Comparison of ENCODE assay signal across 18 mouse cellular contexts in genomic region chr8:95663599-95663949, GRCm38 (mm10). TPM values are rescaled to one million over a fixed set of nuclear protein-coding genes. Genes with fewer than 3 reads are reported as not detected.
DNase-seq lines count a peak whose midpoint lies in the region; ATAC-seq and TF ChIP-seq lines count a peak whose summit lies in the region.
"Had no signal": no experiment of that assay in that cellular context is flagged by ENCODE, and none has a peak within 500 bp of the region (broad histone marks: within the 10 kb centered on the region; RNA-seq: fewer than 3 reads in every experiment).

No protein-coding gene starts in this region.

- H3K9me3 ChIP-seq in kidney, embryonic 14.5 days (ENCODE audit: control insufficient read depth, low read length): no peaks in the 10 kb centered on the region
- no peaks in the 10 kb centered on the region for H3K9me3 ChIP-seq in lung, postnatal 0 days (ENCODE audit: low read length)
- no peaks in the 10 kb centered on the region for H3K9me3 ChIP-seq in MEL (replicated peaks; ENCODE audit: insufficient read depth, low read length)

- DNase-seq in kidney, adult 2 months: no peak
- DNase-seq in lung, postnatal 0 days (ENCODE audit: low spot score): peak; percentile 52
- no peak for DNase-seq in lung, adult 18-20 months
- DNase-seq in MEL (ENCODE audit: low read depth, low spot score): peak; percentile 80
- DNase-seq in lung, postnatal 4 days: peak; percentile 7 to 48
- DNase-seq in layer of hippocampus, adult 11-12 months (ENCODE audit: low spot score): no peak
- DNase-seq: adrenal gland, adult 2 months; cerebellum, adult 8-10 months; gastrocnemius, postnatal 10 days; heart, adult 2 months; heart, postnatal 36 days; kidney, postnatal 25 days; left cerebral cortex, postnatal 4 days; liver; thymus, adult 18-20 months had no signal

- TF ChIP-seq POLR2A in kidney, adult 2 months (IDR thresholded peaks at IDR 0.05; ENCODE audit: low read depth, low read length): no peak
- TF ChIP-seq POLR2A in MEL (IDR thresholded peaks at IDR 0.05; ENCODE audit: control insufficient read depth in 1 of 2, insufficient read depth in 1 of 2, low read depth in 1 of 2, low read length in 2 of 2, poor library complexity in 1 of 2): no peak

- TF ChIP-seq EP300 in lung, postnatal 0 days (IDR thresholded peaks at IDR 0.05): no peak
- TF ChIP-seq EP300 in MEL (IDR thresholded peaks at IDR 0.05; ENCODE audit: low read depth in 1 of 2, low read length in 2 of 2): no peak

- H3K4me3 ChIP-seq in kidney, embryonic 14.5 days (ENCODE audit: low read length): no peak overlapping the region
- no peak overlapping the region for H3K4me3 ChIP-seq in kidney, adult 2 months (ENCODE audit: insufficient read depth, low read depth, low read length)
- H3K4me3 ChIP-seq in lung, postnatal 0 days (ENCODE audit: low read depth, low read length): no peak overlapping the region
- H3K4me3 ChIP-seq in MEL (ENCODE audit: control insufficient read depth in 1 of 2, insufficient read depth in 1 of 2, low read depth in 2 of 2, low read length in 2 of 2): peak overlapping the region; percentile 47 to 53
- H3K4me3 ChIP-seq: heart, adult 2 months had no signal

- H3K4me2 ChIP-seq in kidney, embryonic 14.5 days (replicated peaks; ENCODE audit: low read depth, low read length): no peak overlapping the region
- H3K4me2 ChIP-seq in lung, postnatal 0 days (replicated peaks; ENCODE audit: low read depth, low read length): no peak overlapping the region
- H3K4me2 ChIP-seq: hindbrain, embryonic 14.5 days had no signal

- no peak for TF ChIP-seq CTCF in kidney, adult 2 months (conservative IDR thresholded peaks at IDR 0.05; ENCODE audit: insufficient read depth, insufficient read length, low read depth, low read length)
- TF ChIP-seq CTCF in lung, postnatal 0 days (IDR thresholded peaks at IDR 0.05): no peak
- TF ChIP-seq CTCF in MEL (IDR thresholded peaks at IDR 0.05 in 2 of 3, conservative IDR thresholded peaks at IDR 0.05 in 1 of 3; ENCODE audit: control insufficient read depth in 1 of 3, insufficient read depth in 1 of 3, low read depth in 2 of 3, low read length in 3 of 3, poor library complexity in 1 of 3, severe bottlenecking in 1 of 3): no peak

- peak; percentile 47; the same call in 1 of the 2 replicates for ATAC-seq in kidney, embryonic 14.5 days (ENCODE audit: low FRiP score, low TSS enrichment)
- peak; percentile 80 for ATAC-seq in lung, postnatal 0 days
- ATAC-seq: forebrain, embryonic 14.5 days had no signal

- H3K27me3 ChIP-seq in kidney, embryonic 14.5 days (ENCODE audit: control insufficient read depth, insufficient read depth, low read length): no peaks in the 10 kb centered on the region
- no peaks in the 10 kb centered on the region for H3K27me3 ChIP-seq in kidney, adult 2 months (replicated peaks; ENCODE audit: control insufficient read depth, insufficient read depth, low read length)
- no peaks in the 10 kb centered on the region for H3K27me3 ChIP-seq in lung, postnatal 0 days (replicated peaks; ENCODE audit: insufficient read depth, low read length)
- no peaks in the 10 kb centered on the region for H3K27me3 ChIP-seq in MEL (ENCODE audit: control insufficient read depth in 1 of 2, insufficient read depth in 2 of 2, low read length in 2 of 2)

- H3K4me1 ChIP-seq in kidney, embryonic 14.5 days (ENCODE audit: control insufficient read depth, insufficient read depth, low read length): no peaks in the 10 kb centered on the region
- no peaks in the 10 kb centered on the region for H3K4me1 ChIP-seq in kidney, adult 2 months (ENCODE audit: control insufficient read depth, insufficient read depth, low read length)
- H3K4me1 ChIP-seq in lung, postnatal 0 days (ENCODE audit: insufficient read depth, low read depth, low read length): no peaks in the 10 kb centered on the region
- H3K4me1 ChIP-seq in MEL (ENCODE audit: control insufficient read depth in 1 of 2, insufficient read depth in 2 of 2, low read length in 2 of 2): peaks cover 11 to 46% of the 10 kb centered on the region in 2 experiments

- H3K27ac ChIP-seq in kidney, embryonic 14.5 days (ENCODE audit: low read depth, low read length): no peak overlapping the region
- H3K27ac ChIP-seq in kidney, adult 2 months (ENCODE audit: insufficient read depth, low read depth, low read length): no peak overlapping the region
- no peak overlapping the region for H3K27ac ChIP-seq in lung, postnatal 0 days (ENCODE audit: low read length)
- peak overlapping the region; percentile 89 for H3K27ac ChIP-seq in MEL (ENCODE audit: control insufficient read depth, low read depth, low read length)
- H3K27ac ChIP-seq: heart, adult 2 months; hindbrain, embryonic 14.5 days had no signal

- no peak overlapping the region for H3K9ac ChIP-seq in kidney, embryonic 14.5 days (ENCODE audit: low read depth, low read length)
- no peak overlapping the region for H3K9ac ChIP-seq in lung, postnatal 0 days (replicated peaks; ENCODE audit: low read depth)
- peak overlapping the region; percentile 59 for H3K9ac ChIP-seq in MEL (ENCODE audit: control insufficient read depth, low read depth, low read length, poor library complexity, severe bottlenecking)
- H3K9ac ChIP-seq: hindbrain, embryonic 14.5 days had no signal

- H3K36me3 ChIP-seq in kidney, embryonic 14.5 days (ENCODE audit: control insufficient read depth, insufficient read depth, low read length): no peaks in the 10 kb centered on the region
- H3K36me3 ChIP-seq in kidney, adult 2 months (ENCODE audit: control insufficient read depth, insufficient read depth, low read length): no peaks in the 10 kb centered on the region
- no peaks in the 10 kb centered on the region for H3K36me3 ChIP-seq in lung, postnatal 0 days (ENCODE audit: insufficient read depth, low read length)
- peaks cover 0 to 30% of the 10 kb centered on the region in 2 experiments; a peak in 2 of 4 replicates for H3K36me3 ChIP-seq in MEL (ENCODE audit: control insufficient read depth in 1 of 2, insufficient read depth in 2 of 2, low read length in 2 of 2)

- no peaks in the 10 kb centered on the region; the same call in 1 of the 2 replicates for H3K79me2 ChIP-seq in MEL (ENCODE audit: control insufficient read depth, insufficient read depth, low read length, poor library complexity)

- no peak for TF ChIP-seq RAD21 in MEL (IDR thresholded peaks at IDR 0.05; ENCODE audit: low read depth, low read length)

- 35% methylated on average over 4 of the region's 4 CpGs for WGBS in kidney, embryonic 14.5 days
- 49% methylated on average over 4 of the region's 4 CpGs for WGBS in kidney, adult 2 months
- WGBS in lung, postnatal 0 days: 28% methylated on average over 4 of the region's 4 CpGs

TF ChIP-seq in MEL, 35 proteins besides CTCF, POLR2A, EP300 and RAD21 (continues in another document):
- TF ChIP-seq ZNF384 (IDR thresholded peaks at IDR 0.05; ENCODE audit: low read depth, low read length) (no peak), RCOR1 (IDR thresholded peaks at IDR 0.05; ENCODE audit: low read depth, low read length) (no peak), JUND (IDR thresholded peaks at IDR 0.05; ENCODE audit: low read depth, low read length) (no peak), GATA1 (IDR thresholded peaks at IDR 0.05; ENCODE audit: low read depth, low read length) (no peak), TBP (IDR thresholded peaks at IDR 0.05; ENCODE audit: low read depth, low read length) (peak; percentile 88), USF1 (IDR thresholded peaks at IDR 0.05; ENCODE audit: low read depth, low read length) (no peak), TCF12 (IDR thresholded peaks at IDR 0.05; ENCODE audit: low read depth, low read length) (no peak), ETS1 (IDR thresholded peaks at IDR 0.05; ENCODE audit: low read depth, low read length) (no peak), MEF2A (IDR thresholded peaks at IDR 0.05; ENCODE audit: extremely low read depth, insufficient replicate concordance, low read depth, low read length, poor library complexity, severe bottlenecking) (no peak), MAZ (IDR thresholded peaks at IDR 0.05; ENCODE audit: low read depth, low read length) (no peak), UBTF (IDR thresholded peaks at IDR 0.05; ENCODE audit: borderline replicate concordance, insufficient read depth, low read depth, low read length) (no peak), MYC (IDR thresholded peaks at IDR 0.05; ENCODE audit: low read depth, low read length) (no peak), CHD1 (IDR thresholded peaks at IDR 0.05; ENCODE audit: low read depth, low read length) (no peak), ELF1 (IDR thresholded peaks at IDR 0.05; ENCODE audit: low read depth, low read length) (0 out of 2 replicates have a peak, but pooled peaks have one; percentile 5), POLR2AphosphoS5 (IDR thresholded peaks at IDR 0.05; ENCODE audit: borderline replicate concordance, low read depth, low read length) (no peak), CHD2 (IDR thresholded peaks at IDR 0.05; ENCODE audit: low read length) (no peak), TAL1 (IDR thresholded peaks at IDR 0.05; ENCODE audit: low read length) (no peak), MYB (IDR thresholded peaks at IDR 0.05; ENCODE audit: low read depth, low read length) (no peak)

RNA-seq across cellular contexts. Expression of gene Ndrg4, which starts 13.2 kb away (rescaled TPM):
- polyA plus RNA-seq in kidney, embryonic 14.5 days (2014; fragmentation: Nextera tagmentation; extraction: Ambion mirVana): 6.7 and 11.4 TPM in 2 replicates
- polyA plus RNA-seq in kidney, adult 2 months (2012; rRNA removed): 20.7 and 21.7 TPM in 2 replicates
- 10.1 and 11.4 TPM in 2 replicates for polyA plus RNA-seq in lung, postnatal 0 days (2015; fragmentation: Nextera tagmentation; extraction: Ambion mirVana)
- 0.15 TPM in 1 of 2 replicates, not detected in the other for total RNA-seq in MEL (2012; rRNA removed)
- under 1 TPM in 1 of 2 experiments, not detected in 1; 0.28 TPM for polyA plus RNA-seq in MEL (2012; ENCODE audit: insufficient read depth in 1 of 2, insufficient read length in 2 of 2, low read depth in 1 of 2, low replicate concordance in 2 of 2, missing spikeins in 1 of 2)

RNA-seq across cellular contexts. Expression of gene Gins3, which starts 30.3 kb away (rescaled TPM):
- 17.3 and 27.0 TPM in 2 replicates for polyA plus RNA-seq in kidney, embryonic 14.5 days (2014; fragmentation: Nextera tagmentation; extraction: Ambion mirVana)
- polyA plus RNA-seq in kidney, adult 2 months (2012; rRNA removed): 0.81 and 1.1 TPM in 2 replicates
- polyA plus RNA-seq in lung, postnatal 0 days (2015; fragmentation: Nextera tagmentation; extraction: Ambion mirVana): 4.2 and 5.2 TPM in 2 replicates
- 12.1 and 14.0 TPM in 2 replicates for total RNA-seq in MEL (2012; rRNA removed)
- polyA plus RNA-seq in MEL (2012; ENCODE audit: insufficient read depth in 1 of 2, insufficient read length in 2 of 2, low read depth in 1 of 2, low replicate concordance in 2 of 2, missing spikeins in 1 of 2): 10 to 100 TPM in 1 of 2 experiments, not detected in 1; 14.4 TPM

RNA-seq across cellular contexts. Expression of gene Setd6, which starts 52.1 kb away (rescaled TPM):
- polyA plus RNA-seq in kidney, embryonic 14.5 days (2014; fragmentation: Nextera tagmentation; extraction: Ambion mirVana): 21.6 and 25.1 TPM in 2 replicates
- polyA plus RNA-seq in kidney, adult 2 months (2012; rRNA removed): 11.4 and 11.5 TPM in 2 replicates
- 7.8 and 7.9 TPM in 2 replicates for polyA plus RNA-seq in lung, postnatal 0 days (2015; fragmentation: Nextera tagmentation; extraction: Ambion mirVana)
- 37.8 and 42.0 TPM in 2 replicates for total RNA-seq in MEL (2012; rRNA removed)
- polyA plus RNA-seq in MEL (2012; ENCODE audit: insufficient read depth in 1 of 2, insufficient read length in 2 of 2, low read depth in 1 of 2, low replicate concordance in 2 of 2, missing spikeins in 1 of 2): 10 to 100 TPM in 1 of 2 experiments, not detected in 1; 78.4 TPM

Comparison
In these comparisons a context has a peak if more than half of its experiments do, and no peak if none do; other contexts are left out.
1. DNase-seq: peak in lung, postnatal 0 days (single experiment), MEL (single experiment) and lung, postnatal 4 days (2 of 2); none in kidney, adult 2 months (single experiment), lung, adult 18-20 months (0 of 2) and layer of hippocampus, adult 11-12 months (single experiment).
2. H3K4me3 ChIP-seq: peak in MEL (2 of 2); none in kidney, embryonic 14.5 days (single experiment), kidney, adult 2 months (single experiment) and lung, postnatal 0 days (single experiment).